Mouse (Mus musculus): Measurements from ENCODE around the gene Dnph1.

Gene Dnph1

GRCm38 (mm10) chr17:46503847-46504638 is 7.5 kb downstream of the Dnph1 start:
- no peak for DNase-seq

- no peak for DNase-seq
These were observed 9.1 kb downstream of the Dnph1 start for GRCm38 (mm10) chr17:46505617-46506016.

- DNase-seq, result no peak
These were observed 14.7 kb downstream of the Dnph1 start for GRCm38 (mm10) chr17:46511059-46511710.

DNA sequence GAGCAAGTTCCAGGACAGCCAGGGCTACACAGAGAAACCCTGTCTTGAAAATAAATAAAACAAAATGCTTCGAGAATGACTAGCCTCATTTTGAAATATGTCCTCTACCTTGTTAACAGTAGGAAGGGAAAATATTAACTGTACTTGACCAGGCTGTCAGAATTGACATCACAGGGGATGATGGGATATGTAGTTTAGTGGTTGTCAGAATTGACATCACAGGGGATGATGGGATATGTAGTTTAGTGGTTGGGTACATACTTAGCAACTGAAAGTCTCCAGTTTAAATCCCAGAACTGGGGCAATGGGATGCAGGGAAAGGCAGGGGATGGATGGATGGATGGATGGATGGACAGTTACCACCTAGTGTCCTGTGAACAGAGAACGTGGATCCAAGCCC is 16.8 kb downstream of the Dnph1 start:
- DNase-seq, result no peak

- DNase-seq, result no peak
These were observed 23.5 kb downstream of the Dnph1 start for GRCm38 (mm10) chr17:46519971-46520370.

- no peak for DNase-seq
These were observed 24.0 kb downstream of the Dnph1 start for GRCm38 (mm10) chr17:46520385-46520979.

DNA sequence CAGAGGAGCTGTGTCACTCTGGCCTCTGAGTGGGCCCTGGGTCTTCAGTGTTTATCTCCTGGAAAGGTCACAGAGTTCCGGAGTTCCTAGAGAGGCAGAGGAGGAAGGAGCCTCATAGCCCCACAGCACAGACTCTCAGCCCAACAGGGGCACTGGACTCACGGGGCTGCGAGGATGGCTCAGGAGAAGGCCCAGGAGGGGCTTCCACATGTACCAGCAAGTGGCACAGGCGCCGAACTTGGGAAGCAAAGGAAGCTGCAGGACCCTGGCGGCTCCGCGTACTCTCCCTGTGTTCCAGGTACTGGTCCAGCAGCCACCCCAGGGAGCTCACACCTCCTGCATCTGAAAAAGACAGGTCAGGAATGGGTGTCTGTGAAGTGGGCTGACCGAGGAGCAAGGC is 24.7 kb downstream of the Dnph1 start:
- DNase-seq, result no peak

DNA sequence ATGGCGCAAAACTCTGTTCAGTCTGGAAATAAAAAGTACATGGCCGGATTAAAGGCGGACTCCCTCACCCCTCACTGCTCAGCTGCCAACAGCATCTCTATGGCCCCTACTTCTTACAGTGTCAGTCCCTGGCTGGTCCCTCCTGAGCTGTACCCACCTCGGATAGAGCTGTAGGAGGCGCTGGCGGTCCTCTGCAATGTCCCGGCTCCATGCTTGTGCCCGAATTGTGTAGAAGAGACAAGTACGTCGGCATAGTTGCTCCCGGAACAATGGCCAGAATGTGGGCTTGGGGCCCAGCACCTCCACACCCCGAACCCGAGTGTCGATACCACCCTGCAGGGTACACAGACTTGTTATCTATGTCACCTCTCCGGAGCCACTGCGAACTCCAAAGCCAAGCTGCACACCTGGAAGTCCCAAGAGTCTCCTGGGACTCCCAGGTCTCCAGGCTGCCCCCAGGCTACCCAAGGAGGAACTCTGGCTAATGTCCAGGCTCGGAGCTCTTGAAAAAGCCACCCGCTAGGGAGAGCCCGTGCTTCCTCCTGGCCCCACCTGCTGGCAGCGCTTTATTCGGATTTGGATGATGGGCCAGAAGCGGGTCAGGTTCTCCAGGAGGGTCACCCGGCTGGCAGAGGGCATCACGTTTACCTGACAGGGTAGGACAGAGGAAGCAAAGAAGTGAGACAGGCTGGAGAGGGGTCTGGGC is 25.6 kb downstream of the Dnph1 start:
- peak in 1 of 2 experiments; percentile 46 for DNase-seq

DNA sequence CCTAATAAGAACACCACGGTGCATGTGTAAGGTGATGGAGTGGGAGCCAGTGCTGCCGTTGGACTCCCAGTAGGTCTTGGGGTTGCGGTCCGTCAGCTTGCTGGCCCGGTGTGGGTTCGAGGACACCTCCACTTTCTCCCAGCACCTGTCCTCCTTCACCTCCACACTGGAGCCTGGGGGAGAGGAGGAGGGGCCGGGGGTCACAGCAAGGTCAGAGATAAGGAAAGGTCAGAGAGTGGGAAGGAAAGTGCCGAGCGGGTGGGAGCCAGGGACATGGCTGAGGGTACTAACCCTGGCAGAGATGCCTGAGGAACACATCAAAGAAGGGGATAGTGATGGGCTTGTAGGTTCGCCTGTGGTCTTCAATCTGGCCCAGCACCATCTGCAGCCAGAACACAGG is 28.6 kb downstream of the Dnph1 start:
- no peak for DNase-seq

DNA sequence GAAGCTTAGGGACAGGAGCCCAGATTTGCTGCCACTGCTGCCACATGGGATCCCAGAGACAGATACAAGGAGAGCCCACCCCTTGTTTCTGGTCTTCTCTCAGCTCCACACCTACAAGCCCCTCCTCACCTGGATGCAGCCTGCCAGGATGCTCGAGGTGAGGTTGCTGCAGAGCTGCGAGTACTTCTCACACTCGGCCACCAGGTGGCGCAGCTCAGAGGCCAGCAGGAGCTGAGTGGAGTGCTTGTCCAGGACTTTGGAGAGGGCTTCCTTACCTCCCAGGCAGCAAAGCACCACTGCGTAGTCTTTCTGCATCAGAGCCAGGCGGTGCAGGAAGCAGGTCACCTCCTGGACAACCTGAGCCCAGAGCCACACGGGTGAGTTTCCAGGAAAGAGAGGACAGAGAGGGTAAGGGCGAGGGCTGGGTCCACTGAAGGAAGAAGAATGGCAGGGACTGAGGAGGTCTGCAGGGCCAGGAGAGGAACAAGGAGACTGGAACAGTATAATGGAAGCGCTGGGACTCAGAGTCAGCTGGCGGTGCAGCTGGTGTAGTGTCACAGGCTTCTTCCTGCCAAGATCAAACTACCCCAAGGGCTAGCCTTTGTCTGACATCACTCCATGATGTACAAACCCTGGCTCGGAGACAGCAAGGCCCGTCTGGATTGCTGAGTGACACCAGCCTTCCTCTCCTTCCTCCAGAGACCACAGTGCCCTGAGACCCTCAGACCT is 29.2 kb downstream of the Dnph1 start:
- DNase-seq, result peak; percentile 85 to 91

DNA sequence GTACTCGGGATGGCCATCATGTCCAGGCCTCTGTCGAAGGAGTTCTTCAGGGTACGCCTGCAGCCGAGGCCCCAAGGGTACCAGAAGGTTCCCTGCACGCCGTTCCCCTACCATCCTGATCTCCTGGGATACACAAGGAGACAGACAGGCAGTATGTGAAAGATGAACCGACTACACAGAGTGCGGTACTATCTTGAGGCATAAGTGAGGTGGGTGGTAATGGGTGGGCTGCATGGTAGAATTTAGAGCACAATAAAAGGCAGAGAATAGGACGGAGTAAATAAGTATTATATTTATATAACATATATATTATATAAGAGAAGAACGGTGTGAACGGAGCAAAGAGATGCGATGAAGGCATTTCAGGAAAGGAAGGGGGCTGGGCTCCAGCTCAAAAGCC is 47.1 kb downstream of the Dnph1 start:
- no peak for DNase-seq

- peak; percentile 94 to 96 for DNase-seq
These were observed 49.5 kb downstream of the Dnph1 start, which contains the start of gene Cul9 for GRCm38 (mm10) chr17:46545813-46546564. Gene Cul9 (minus strand): TSS chr17:46546388.

- no peak for DNase-seq
These were observed 50.1 kb downstream of the Dnph1 start for GRCm38 (mm10) chr17:46546591-46546990.

GRCm38 (mm10) chr17:46546995-46547394 is 50.5 kb downstream of the Dnph1 start:
- peak in 1 of 2 experiments; percentile 38 for DNase-seq

DNA sequence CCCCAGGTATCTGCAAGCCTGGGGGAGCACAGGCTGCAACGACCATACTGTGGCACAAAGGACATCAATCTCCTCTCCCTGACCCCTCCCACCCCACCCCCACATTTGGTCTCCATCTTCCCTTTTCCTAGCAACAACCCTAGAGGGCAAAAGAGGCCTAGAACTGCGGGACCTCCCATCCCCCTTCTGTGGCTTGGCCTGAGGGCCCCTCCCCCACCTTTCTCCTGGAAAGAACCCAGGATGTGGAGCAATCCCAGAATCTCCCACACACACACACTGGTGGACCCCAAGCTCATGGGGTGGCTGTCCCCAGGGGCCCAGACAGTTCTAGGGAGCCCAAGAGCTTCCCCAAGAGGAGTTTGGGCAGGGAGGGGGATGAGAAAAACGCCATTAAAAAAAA is 51.4 kb downstream of the Dnph1 start:
- peak in 1 of 2 experiments; percentile 35 for DNase-seq

DNA sequence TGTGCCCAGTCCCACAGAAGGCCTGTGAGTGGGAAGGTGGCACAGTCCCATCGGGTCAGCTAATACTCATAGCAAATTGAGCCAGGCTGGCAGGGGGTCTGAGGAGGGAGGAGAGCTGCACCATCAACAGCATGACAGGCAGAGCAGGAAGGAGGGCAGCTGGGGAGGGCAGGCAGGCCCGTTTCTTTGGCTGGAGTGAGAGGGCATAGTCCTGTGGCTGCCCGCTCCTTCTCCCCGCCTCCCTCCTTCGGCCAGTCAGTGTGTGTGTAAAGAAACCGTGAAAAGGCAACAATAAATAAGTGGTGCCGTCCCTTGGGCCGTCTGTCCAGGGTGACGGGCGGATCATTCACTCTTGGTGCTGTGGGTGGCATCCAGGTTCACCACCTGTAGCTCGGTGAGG is 52.2 kb downstream of the Dnph1 start:
- DNase-seq, result peak in 1 of 2 experiments; percentile 21

DNA sequence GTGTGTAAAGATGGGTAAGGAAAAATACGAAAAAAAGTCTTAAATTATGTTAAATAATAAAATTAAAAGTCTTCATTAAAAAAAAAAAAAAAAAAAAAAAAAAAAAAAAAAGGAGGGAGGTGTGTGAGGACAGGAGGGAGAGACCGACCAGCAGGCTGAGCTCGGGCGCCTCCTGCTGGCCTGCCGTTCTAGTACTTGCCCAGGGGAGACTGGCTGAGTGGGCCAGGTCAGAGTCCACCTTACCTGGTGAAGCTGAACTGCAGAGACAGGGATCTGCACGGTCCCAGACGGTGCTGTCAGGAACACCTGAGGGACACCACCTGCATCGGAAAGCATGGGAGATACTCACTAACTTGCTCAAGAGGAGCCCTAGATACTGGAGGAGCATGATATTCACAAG is 52.7 kb downstream of the Dnph1 start:
- DNase-seq, result peak; percentile 59 to 79
